ENCODE assay signal across 8 mouse cellular contexts in the genomic region with DNA sequence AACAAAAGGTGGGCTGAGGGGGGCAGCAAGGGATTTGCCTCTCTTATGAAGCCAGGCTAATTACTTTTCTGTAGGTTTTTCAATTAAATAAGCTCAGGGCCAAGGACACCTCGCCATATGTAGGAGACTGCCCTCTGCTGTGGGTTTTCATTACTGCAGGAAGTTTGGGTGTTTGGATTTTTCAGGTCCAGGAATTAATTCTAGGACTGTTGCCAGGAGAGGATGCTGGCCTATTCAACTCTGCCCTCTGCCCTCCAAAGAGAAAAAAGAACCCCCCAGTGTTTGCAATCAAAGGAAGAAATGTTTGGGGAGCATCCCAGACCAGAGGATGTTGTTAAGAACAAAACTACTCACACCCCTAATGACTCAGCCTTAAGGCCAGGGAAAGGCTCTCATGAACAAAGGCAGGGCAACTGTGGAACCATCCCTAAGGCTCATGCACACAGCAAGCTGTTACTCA. TPM values are rescaled to one million over a fixed set of nuclear protein-coding genes. Genes with fewer than 3 reads are reported as not detected.
A peak's percentile ranks its signal among the peaks of the same experiment; 100 is the strongest.
DNase-seq lines count a peak whose midpoint lies in the region; ATAC-seq and TF ChIP-seq lines count a peak whose summit lies in the region.

No protein-coding gene starts in this region.

- TF ChIP-seq CTCF in brain, embryonic 14.5 days (IDR thresholded peaks at IDR 0.05; ENCODE audit: borderline replicate concordance, extremely low read depth, insufficient read depth, insufficient read length): peak; percentile 72; the same call in 1 of the 2 replicates

- TF ChIP-seq POLR2A in brain, embryonic 14.5 days (IDR thresholded peaks at IDR 0.05; ENCODE audit: borderline replicate concordance, extremely low read depth, insufficient read depth, insufficient read length, poor library complexity, severe bottlenecking): no peak

- WGBS in forebrain, embryonic 15.5 days: 0% methylated on average over 1 of the region's 1 CpGs
- WGBS in hindbrain, embryonic 11.5 days: 3% methylated on average over 1 of the region's 1 CpGs

- no peaks in the 10 kb centered on the region for H3K9me3 ChIP-seq in forebrain, embryonic 15.5 days
- no peaks in the 10 kb centered on the region for H3K9me3 ChIP-seq in hindbrain, embryonic 11.5 days (ENCODE audit: control insufficient read depth, low read length)

- H3K9ac ChIP-seq in forebrain, embryonic 15.5 days (replicated peaks): no peak overlapping the region
- no peak overlapping the region; the same call in 1 of the 2 replicates for H3K9ac ChIP-seq in hindbrain, embryonic 11.5 days (ENCODE audit: low read depth, low read length)

- peak; percentile 57; the same call in 1 of the 2 replicates for ATAC-seq in forebrain, embryonic 15.5 days (replicated peaks)
- no peak for ATAC-seq in hindbrain, embryonic 11.5 days (ENCODE audit: low FRiP score)
- ATAC-seq in granulocyte monocyte progenitor cell, adult 5-6 weeks (replicated peaks; ENCODE audit: poor library complexity, severe bottlenecking): no peak

- no peak overlapping the region for H3K4me3 ChIP-seq in forebrain, embryonic 15.5 days
- no peak overlapping the region for H3K4me3 ChIP-seq in hindbrain, embryonic 11.5 days (ENCODE audit: low read depth, low read length)

- H3K27me3 ChIP-seq in forebrain, embryonic 15.5 days: no peaks in the 10 kb centered on the region
- no peaks in the 10 kb centered on the region for H3K27me3 ChIP-seq in hindbrain, embryonic 11.5 days (ENCODE audit: control insufficient read depth, insufficient read depth, low read length)

- H3K27ac ChIP-seq in forebrain, embryonic 15.5 days (replicated peaks): no peak overlapping the region
- no peak overlapping the region for H3K27ac ChIP-seq in hindbrain, embryonic 11.5 days (ENCODE audit: low read depth, low read length)

- no peak overlapping the region for H3K4me2 ChIP-seq in forebrain, embryonic 15.5 days (replicated peaks)
- no peak overlapping the region for H3K4me2 ChIP-seq in hindbrain, embryonic 11.5 days (replicated peaks; ENCODE audit: low read depth, low read length)

- DNase-seq in Muller cell, postnatal 12 days (ENCODE audit: inconsistent ontology term): peak; percentile 51
- DNase-seq in brain, embryonic 14.5 days (ENCODE audit: low read depth): peak; percentile 88
- DNase-seq in hindbrain, embryonic 11.5 days (ENCODE audit: low spot score): peak; percentile 81
- DNase-seq in layer of hippocampus, postnatal 25 days (ENCODE audit: extremely low spot score in 1 of 2, low spot score in 1 of 2): peak; percentile 67 to 90
- peak; percentile 66 for DNase-seq in mesoderm, embryonic 11.5 days (ENCODE audit: low read depth, low spot score)
- DNase-seq in right cerebral cortex, postnatal 4 days: peak; percentile 79

- peaks cover 22% of the 10 kb centered on the region for H3K4me1 ChIP-seq in forebrain, embryonic 15.5 days
- H3K4me1 ChIP-seq in hindbrain, embryonic 11.5 days (replicated peaks; ENCODE audit: control insufficient read depth, insufficient read depth, low read length): 0 out of 2 replicates have a peak, but pooled peaks cover 2% of the 10 kb centered on the region

- no peaks in the 10 kb centered on the region for H3K36me3 ChIP-seq in forebrain, embryonic 15.5 days
- H3K36me3 ChIP-seq in hindbrain, embryonic 11.5 days (ENCODE audit: control insufficient read depth, insufficient read depth, low read length): no peaks in the 10 kb centered on the region

RNA-seq across cellular contexts. Expression of a gene that starts 40.4 kb away (rescaled TPM):
- polyA plus RNA-seq in brain, embryonic 14.5 days (2012; rRNA removed): 9.3 and 17.8 TPM in 2 replicates
- 8.3 and 9.1 TPM in 2 replicates for polyA plus RNA-seq in forebrain, embryonic 15.5 days (2015; fragmentation: Nextera tagmentation; extraction: Ambion mirVana)
- 9.6 and 10.0 TPM in 2 replicates for polyA plus RNA-seq in hindbrain, embryonic 11.5 days (2014; fragmentation: Nextera tagmentation; extraction: Ambion mirVana)
- total RNA-seq in layer of hippocampus, postnatal 25 days (2021): 100 to 1,000 TPM; 200 to 203 TPM
- not detected in 2 replicates for total RNA-seq in granulocyte monocyte progenitor cell, adult 5-6 weeks (2014; fragmentation: Nextera tagmentation)
- not detected in 2 replicates for total RNA-seq in granulocyte monocyte progenitor cell, adult 5-6 weeks (2017)
